Mouse (Mus musculus): ENCODE data around the gene Hic1. TPM values are rescaled to one million over a fixed set of nuclear protein-coding genes. Genes with fewer than 3 reads are reported as not detected.

Gene Hic1
- not detected in 2 replicates for total RNA-seq (2015; ENCODE audit: low replicate concordance)
- not detected in 2 replicates for total RNA-seq (2017; ENCODE audit: low replicate concordance)

GRCm38 (mm10) chr11:75169405-75170080 is at the start of gene Hic1:
TSS of gene Hic1 (minus strand) at chr11:75169519.
- ATAC-seq (replicated peaks; ENCODE audit: low FRiP score, poor library complexity, severe bottlenecking) = no peak

DNA sequence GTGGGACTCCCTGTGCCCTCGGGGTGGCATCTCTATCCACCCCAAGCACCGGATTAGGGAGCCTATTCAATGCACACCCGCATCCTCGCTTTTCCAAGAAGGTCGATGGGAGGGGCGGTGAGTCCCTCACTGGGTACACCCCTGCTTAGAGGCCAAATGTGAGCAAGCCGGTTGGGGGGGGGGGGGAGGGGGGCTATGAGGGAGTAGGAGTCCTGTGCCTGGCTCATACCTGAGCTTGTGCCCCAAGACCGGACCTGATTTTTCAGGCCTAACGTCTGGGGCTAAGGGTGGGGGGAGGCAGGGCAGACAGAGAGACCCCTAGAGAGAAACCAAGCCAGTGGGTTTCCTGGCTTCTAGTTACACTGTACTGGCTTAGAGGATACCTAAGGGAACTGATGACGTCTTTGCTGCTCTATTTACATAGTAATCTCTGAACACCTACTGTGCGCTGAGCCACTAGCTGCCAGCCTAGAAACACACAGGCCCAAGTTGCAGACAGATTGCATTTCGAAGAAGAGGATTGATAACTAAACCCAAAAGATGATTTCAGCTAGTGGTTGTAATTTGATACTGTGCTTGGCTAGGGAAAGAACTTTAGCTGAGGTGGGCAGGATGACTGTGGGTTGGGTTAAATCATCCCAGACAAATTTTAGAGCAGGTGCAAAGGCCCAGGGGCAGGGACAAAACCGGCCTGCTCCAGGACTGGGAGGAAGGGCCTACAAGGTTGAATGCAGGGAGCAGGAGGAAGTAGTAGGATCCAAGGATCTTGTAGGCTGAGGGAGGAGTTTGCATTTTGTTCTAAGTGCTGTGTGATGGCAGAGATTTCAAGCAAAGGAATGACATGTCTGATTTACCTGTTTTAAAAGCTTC is 45.0 kb upstream of the Hic1 start:
- no peak for ATAC-seq (replicated peaks; ENCODE audit: low FRiP score, poor library complexity, severe bottlenecking)

- ATAC-seq (replicated peaks; ENCODE audit: low FRiP score, poor library complexity, severe bottlenecking) = no peak
These were observed 44.2 kb upstream of the Hic1 start for GRCm38 (mm10) chr11:75213372-75214080.

DNA sequence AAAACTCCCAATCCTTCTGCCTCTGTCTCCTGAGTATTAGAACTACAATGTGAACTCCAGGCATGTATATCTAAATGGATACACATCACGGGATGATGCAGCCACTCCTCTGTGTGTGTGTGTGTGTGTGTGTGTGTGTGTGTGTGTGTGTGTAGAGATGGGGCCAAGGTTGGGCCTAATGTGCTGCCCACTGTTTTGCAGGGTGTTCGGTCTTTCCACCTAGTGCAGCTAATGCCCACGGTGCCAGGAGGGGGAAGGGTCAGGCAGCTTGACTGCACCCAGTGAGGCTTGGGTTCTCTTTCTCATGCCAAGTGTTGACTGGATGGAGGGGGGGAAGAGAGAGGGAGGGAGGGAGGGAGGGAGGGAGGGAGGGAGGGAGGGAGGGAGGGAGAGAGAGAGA is 43.6 kb upstream of the Hic1 start:
- ATAC-seq (replicated peaks; ENCODE audit: low FRiP score, poor library complexity, severe bottlenecking) = no peak

DNA sequence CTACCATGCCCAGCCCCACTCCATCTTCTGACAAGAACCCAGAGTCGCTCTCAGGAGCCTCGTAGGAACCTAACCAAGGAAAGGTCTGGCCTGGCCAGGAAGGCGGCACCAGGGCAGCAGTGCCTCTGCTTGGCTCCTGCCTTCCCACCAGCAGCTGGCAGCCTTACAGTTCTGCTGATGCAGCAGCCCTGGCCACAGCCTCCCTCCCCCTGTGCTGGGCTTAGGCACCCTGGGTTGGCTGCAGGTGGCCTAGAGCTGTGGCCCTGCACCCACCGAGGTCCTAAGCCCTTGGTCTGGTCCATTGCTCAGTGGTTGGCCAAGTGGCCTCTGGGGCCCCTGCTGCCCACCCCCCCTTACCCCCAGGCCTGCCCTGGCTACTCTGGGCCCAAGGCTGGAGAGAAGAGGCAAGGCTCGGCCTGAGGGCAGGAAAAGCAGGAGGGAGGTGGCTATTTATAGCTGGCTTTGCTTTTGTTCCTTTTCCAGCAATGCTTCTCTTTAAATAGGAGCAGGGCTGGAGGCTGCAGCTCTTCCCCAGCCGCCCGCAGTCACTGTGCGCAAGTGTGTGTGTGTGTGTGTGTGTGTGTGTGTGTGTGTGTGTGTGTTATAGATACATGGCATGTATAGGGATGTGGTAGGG is 42.8 kb upstream of the Hic1 start:
- no peak for ATAC-seq (replicated peaks; ENCODE audit: low FRiP score, poor library complexity, severe bottlenecking)

DNA sequence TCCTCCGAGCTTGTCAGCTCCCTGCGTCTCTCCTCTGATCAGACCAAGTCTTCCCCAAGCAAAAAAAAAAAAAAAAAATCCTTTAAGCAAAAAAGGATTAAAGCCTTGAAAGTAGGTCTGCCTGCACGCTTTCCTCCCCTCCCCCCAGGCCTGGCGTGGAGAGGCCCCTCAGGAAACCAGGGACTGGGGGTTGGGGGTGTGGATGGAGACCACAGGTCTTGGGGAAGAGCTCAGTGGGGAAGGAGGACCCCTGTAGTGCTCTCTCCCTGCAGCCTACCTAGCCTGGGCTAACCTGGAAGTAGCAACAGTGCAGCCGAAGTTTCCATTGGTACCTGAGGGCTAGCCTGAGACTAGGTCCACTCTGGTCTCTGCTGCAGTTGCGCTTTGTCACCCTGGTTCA is 41.4 kb upstream of the Hic1 start:
- ATAC-seq (replicated peaks; ENCODE audit: low FRiP score, poor library complexity, severe bottlenecking) = no peak

DNA sequence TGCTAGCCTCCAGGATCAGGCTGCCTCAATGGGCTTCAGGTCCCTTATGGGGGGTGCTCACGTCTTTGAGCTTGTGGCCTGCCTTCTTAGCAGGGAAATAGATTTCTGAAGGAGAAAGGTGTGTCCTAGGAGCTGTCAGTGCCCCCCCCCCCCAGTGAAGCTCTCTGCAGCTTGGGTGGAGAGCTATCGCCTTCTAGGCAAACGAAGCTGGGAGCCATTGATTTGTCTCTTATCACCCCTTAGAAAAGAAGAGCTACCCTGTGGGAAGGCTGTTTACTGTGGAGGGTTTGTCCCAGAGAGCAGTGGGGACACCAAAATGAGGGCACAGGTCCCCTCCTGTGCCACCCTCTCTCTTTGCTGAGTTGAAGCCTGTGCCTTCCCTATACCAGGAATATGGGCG is 40.8 kb upstream of the Hic1 start:
- ATAC-seq (replicated peaks; ENCODE audit: low FRiP score, poor library complexity, severe bottlenecking) = no peak

GRCm38 (mm10) chr11:75209363-75209762 is 40.0 kb upstream of the Hic1 start:
- ATAC-seq (replicated peaks; ENCODE audit: low FRiP score, poor library complexity, severe bottlenecking) = no peak

DNA sequence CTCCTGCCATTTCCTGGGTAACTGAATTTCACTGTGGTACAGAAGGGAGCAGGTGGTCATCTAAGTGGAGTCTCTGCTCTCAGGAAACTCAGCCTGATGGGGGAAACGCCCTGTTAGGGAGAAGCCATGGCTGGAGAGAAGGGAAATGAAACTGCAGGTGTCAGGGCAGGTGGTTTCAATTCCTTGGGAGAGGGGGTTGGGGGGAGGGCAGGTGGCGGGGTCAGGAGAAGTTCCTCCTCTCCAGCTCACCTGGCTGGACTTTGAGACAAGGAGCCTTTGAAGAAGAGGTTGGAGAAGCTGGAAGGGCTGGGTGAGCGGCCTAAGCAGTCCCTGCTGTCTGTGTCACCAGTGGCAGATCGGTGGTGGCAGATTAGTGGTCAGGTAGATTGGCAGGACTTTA is 37.0 kb upstream of the Hic1 start:
- ATAC-seq (replicated peaks; ENCODE audit: low FRiP score, poor library complexity, severe bottlenecking) = no peak

- ATAC-seq (replicated peaks; ENCODE audit: low FRiP score, poor library complexity, severe bottlenecking) = no peak
These were observed 35.2 kb upstream of the Hic1 start for GRCm38 (mm10) chr11:75204472-75204871.

- no peak for ATAC-seq (replicated peaks; ENCODE audit: low FRiP score, poor library complexity, severe bottlenecking)
These were observed 34.6 kb upstream of the Hic1 start for GRCm38 (mm10) chr11:75203926-75204325.

DNA sequence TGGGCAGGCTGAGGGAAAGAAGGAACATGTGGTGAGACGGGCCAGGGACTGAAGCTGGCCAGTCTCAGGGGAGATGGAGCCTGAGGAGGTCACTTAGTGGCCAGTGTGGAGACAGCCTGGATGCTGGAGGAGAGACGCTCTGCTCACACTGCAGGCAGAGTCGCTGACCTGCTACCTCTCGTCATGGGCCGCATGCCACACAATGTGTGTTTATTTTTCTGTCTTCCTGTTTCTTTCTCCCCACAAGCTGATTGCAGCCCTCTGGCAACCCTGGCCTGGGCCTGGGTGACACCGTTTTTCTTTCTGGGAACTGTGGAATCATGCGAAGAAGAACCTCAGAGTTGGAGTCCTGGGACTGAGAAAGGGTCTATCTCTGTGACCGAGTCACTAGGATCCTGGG is 32.4 kb upstream of the Hic1 start:
- no peak for ATAC-seq (replicated peaks; ENCODE audit: low FRiP score, poor library complexity, severe bottlenecking)

GRCm38 (mm10) chr11:75200935-75201334 is 31.6 kb upstream of the Hic1 start:
- no peak for ATAC-seq (replicated peaks; ENCODE audit: low FRiP score, poor library complexity, severe bottlenecking)

DNA sequence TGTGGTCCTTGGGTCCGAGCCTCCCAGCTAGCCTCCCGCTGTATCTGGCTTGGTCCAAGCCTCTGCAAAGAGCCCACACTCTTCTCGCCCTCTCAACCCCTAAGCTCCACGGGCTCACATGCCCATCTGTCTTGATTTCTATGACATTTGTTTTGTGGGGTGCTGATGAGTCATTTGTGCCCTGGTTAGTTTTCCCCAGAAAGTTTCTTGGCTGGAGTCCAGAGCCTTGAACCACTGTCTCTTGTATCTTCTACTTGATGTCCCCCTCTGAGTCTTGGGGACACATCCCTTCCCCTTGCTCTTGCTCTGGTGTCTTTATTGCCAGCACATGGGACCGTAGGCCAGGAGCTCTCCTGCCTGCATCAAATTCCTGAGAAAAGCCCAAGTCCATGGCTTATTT is 30.6 kb upstream of the Hic1 start:
- ATAC-seq (replicated peaks; ENCODE audit: low FRiP score, poor library complexity, severe bottlenecking) = no peak

DNA sequence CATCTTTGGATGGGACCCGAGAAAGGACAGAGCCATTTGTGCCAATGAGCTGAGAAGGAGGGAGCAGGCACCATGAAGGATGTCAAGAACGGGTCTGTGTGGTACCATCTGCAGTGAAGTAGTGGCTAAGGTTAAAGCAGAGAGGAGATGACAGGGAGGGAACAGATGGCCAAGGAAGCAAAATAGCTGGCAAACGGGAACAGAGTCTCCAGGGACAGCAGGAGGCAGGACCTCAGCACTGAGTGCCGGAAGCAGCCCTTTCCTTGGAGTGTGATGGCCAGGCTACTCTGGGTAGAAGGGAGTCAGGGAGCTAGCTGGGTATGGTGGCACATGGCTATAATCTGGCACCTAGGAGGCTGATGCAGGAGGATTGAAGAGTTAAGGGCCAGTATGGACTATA is 29.5 kb upstream of the Hic1 start:
- no peak for ATAC-seq (replicated peaks; ENCODE audit: low FRiP score, poor library complexity, severe bottlenecking)

DNA sequence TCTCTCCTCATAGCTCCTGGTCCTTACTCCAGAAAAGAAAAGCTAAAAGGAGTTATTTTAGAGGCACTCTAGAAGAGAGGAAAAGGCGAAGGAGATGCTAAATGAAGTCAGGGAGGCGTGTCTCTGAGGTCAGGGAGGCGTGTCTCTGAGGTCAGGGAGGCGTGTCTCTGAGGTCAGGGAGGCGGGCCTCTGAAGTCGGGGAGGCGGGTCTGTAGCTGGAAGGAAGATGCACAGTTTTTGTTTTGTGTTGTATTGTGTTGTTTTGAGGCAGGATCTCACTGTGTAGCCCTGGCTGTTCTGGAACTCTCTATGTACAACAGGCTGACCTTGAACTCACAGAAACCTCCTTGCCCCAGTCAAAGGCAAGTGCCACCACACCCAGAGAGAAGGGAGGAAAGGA is 28.6 kb upstream of the Hic1 start:
- no peak for ATAC-seq (replicated peaks; ENCODE audit: low FRiP score, poor library complexity, severe bottlenecking)

GRCm38 (mm10) chr11:75196131-75196530 is 26.8 kb upstream of the Hic1 start:
- no peak for ATAC-seq (replicated peaks; ENCODE audit: low FRiP score, poor library complexity, severe bottlenecking)

DNA sequence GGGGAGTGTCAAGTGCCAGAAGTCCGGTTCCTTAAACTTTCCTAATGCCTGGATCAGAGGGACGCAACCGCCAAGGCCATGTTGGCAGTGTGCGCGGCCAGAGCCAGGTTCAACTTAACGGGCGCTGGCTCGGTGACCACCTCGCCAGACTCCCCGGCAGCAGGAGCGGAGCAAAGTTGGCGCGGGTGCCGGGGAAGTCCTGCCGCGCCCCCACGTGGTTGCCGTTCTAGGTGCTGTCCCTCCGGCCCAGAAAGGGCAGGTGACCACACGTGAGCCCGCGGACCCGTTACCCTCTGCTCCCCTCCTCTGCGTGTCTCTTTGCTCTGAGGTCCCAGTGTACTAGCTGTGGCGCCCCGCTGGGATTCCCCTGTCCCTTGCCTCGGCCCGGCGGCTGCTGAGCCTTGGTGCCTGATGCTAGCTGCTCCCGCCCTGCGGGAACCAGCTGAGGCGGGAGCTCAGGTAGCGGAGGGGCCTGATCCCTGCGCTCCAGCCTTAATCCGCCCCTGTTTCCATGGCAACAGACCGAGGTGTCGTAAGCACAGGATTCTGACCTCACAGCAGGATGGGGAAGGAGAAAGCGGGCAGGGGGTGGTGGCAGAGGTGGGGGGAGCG is 25.6 kb upstream of the Hic1 start:
- ATAC-seq (replicated peaks; ENCODE audit: low FRiP score, poor library complexity, severe bottlenecking) = no peak

DNA sequence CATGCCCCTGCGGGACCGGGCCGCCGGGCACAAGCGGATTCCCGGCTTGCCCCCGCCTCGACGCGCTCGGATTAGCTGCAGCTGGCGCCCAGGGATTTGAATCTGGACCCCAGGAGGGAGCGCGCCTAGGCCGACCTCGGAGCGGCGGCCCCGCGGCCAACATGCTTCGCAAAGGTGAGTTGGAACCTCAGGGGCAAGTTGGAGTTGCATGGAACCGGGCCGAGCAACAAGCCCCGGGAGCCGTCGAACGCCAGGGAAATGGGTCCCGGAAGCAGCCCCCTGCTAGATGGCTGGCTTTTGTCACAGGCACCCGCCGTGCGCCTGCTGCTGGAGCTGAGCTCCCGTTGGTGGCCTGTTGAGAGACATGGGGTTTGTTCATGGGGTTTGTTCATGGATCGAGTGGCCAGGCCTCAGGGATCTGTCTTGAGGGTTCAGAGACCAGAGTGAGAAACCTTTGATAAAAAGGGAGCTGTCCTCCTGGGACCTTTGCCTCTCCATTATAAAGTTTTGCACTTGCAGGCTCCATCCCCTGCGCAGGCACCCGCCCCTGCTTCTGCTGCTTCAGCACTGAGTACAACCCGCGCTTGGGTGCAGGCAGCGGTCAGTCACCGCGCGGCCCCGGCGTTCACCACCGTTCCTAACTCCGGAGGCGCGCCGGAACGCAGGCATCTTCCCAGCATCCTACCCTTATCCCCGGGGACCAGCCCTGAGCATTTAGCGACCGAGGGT is 25.0 kb upstream of the Hic1 start:
- no peak for ATAC-seq (replicated peaks; ENCODE audit: low FRiP score, poor library complexity, severe bottlenecking)

Measured in erythroid progenitor cell, adult 5-6 weeks (primary cell).